Mouse (Mus musculus): ENCODE data around the gene Mbl2. TPM values are rescaled to one million over a fixed set of nuclear protein-coding genes. Genes with fewer than 3 reads are reported as not detected.
"Not testable (repeated sequence)": the region's sequence is repeated elsewhere in the genome, so short reads cannot be mapped to it uniquely, and the experiment has no call there.

Mbl2 gene
- total and polyA plus RNA-seq, 3 experiments = not detected

GRCm38 (mm10) chr19:30205874-30206273, 26.9 kb upstream of the Mbl2 start:
- TF ChIP-seq GATA1 (IDR thresholded peaks at IDR 0.05; ENCODE audit: borderline replicate concordance, low read length) (no peak), TAL1 (conservative IDR thresholded peaks at IDR 0.05; ENCODE audit: low read depth, low read length) (no peak), CTCF (IDR thresholded peaks at IDR 0.05; ENCODE audit: low read depth, low read length) (no peak), POLR2AphosphoS5 (IDR thresholded peaks at IDR 0.05; ENCODE audit: insufficient replicate concordance, low read depth, low read length) (no peak), GATA2 (IDR thresholded peaks at IDR 0.05; ENCODE audit: borderline replicate concordance, low read depth, low read length) (no peak)
- no peaks in the 10 kb centered on the region for H3K4me1 ChIP-seq (ENCODE audit: insufficient read depth, low read depth, low read length)
- H3K27me3 ChIP-seq (ENCODE audit: insufficient read depth, low read length) = peaks cover 7% of the 10 kb centered on the region
- H3K4me3 ChIP-seq (ENCODE audit: low read depth, low read length) = no peak overlapping the region
- ATAC-seq (ENCODE audit: extremely low read depth, insufficient number of reproducible peaks, low FRiP score, poor library complexity, severe bottlenecking) (no peak), DNase-seq (ENCODE audit: low spot score) (no peak)
- H3K36me3 ChIP-seq (replicated peaks) = no peaks in the 10 kb centered on the region
- H3K9me3 ChIP-seq (replicated peaks) = no peaks in the 10 kb centered on the region

DNA sequence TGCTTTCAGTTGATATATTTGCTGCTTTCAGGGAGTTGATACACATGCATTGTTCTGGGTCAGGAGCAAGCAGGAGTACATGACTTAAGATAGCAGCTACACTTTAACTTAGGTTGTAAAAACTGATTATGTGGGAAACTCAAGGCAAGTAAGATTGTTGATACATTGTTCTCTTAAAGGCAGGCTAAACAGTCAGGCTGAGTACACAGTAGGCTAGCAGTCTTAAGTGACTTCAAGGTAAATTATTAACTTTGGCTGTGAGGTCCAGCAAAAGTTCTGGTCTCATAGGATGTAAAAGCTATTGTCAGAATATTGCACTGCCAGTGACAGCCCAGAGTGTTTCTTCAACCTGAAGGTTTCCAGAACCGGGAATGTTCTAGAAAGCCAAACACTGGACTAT, 25.8 kb upstream of the Mbl2 start:
- no peak for TF ChIP-seq CTCF (IDR thresholded peaks at IDR 0.05; ENCODE audit: low read depth, low read length)
- no peak for TF ChIP-seq TAL1 (conservative IDR thresholded peaks at IDR 0.05; ENCODE audit: low read depth, low read length)
- TF ChIP-seq GATA1 (IDR thresholded peaks at IDR 0.05; ENCODE audit: borderline replicate concordance, low read length) = no peak
- TF ChIP-seq GATA2 (IDR thresholded peaks at IDR 0.05; ENCODE audit: borderline replicate concordance, low read depth, low read length) = no peak
- H3K36me3 ChIP-seq (replicated peaks) = no peaks in the 10 kb centered on the region
- no peak overlapping the region for H3K4me3 ChIP-seq (ENCODE audit: low read depth, low read length)
- DNase-seq (ENCODE audit: low spot score) (no peak), ATAC-seq (ENCODE audit: extremely low read depth, insufficient number of reproducible peaks, low FRiP score, poor library complexity, severe bottlenecking) (no peak)
- no peaks in the 10 kb centered on the region for H3K9me3 ChIP-seq (replicated peaks)
- H3K4me1 ChIP-seq (ENCODE audit: insufficient read depth, low read depth, low read length) = no peaks in the 10 kb centered on the region
- H3K27me3 ChIP-seq (ENCODE audit: insufficient read depth, low read length) = peaks cover 6% of the 10 kb centered on the region

GRCm38 (mm10) chr19:30209006-30209405, 23.7 kb upstream of the Mbl2 start:
- not testable (repeated sequence) for H3K4me3 ChIP-seq (ENCODE audit: low read depth, low read length); H3K36me3 ChIP-seq (replicated peaks); H3K4me1 ChIP-seq (ENCODE audit: insufficient read depth, low read depth, low read length); ATAC-seq (ENCODE audit: extremely low read depth, insufficient number of reproducible peaks, low FRiP score, poor library complexity, severe bottlenecking); H3K27me3 ChIP-seq (ENCODE audit: insufficient read depth, low read length); DNase-seq (ENCODE audit: low spot score); H3K9me3 ChIP-seq (replicated peaks)

- no peaks in the 10 kb centered on the region for H3K4me1 ChIP-seq (ENCODE audit: insufficient read depth, low read depth, low read length)
- ATAC-seq (ENCODE audit: extremely low read depth, insufficient number of reproducible peaks, low FRiP score, poor library complexity, severe bottlenecking) = no peak
- DNase-seq (ENCODE audit: low spot score) = no peak
- no peaks in the 10 kb centered on the region for H3K36me3 ChIP-seq (replicated peaks)
- TF ChIP-seq CTCF (IDR thresholded peaks at IDR 0.05; ENCODE audit: low read depth, low read length) = no peak
- TF ChIP-seq GATA2 (IDR thresholded peaks at IDR 0.05; ENCODE audit: borderline replicate concordance, low read depth, low read length) = no peak
- no peak for TF ChIP-seq POLR2AphosphoS5 (IDR thresholded peaks at IDR 0.05; ENCODE audit: insufficient replicate concordance, low read depth, low read length)
- TF ChIP-seq GATA1 (IDR thresholded peaks at IDR 0.05; ENCODE audit: borderline replicate concordance, low read length) = no peak
- no peak for TF ChIP-seq TAL1 (conservative IDR thresholded peaks at IDR 0.05; ENCODE audit: low read depth, low read length)
- H3K4me3 ChIP-seq (ENCODE audit: low read depth, low read length) = no peak overlapping the region
- H3K9me3 ChIP-seq (replicated peaks) = no peaks in the 10 kb centered on the region
- no peaks in the 10 kb centered on the region for H3K27me3 ChIP-seq (ENCODE audit: insufficient read depth, low read length)
These were observed 18.7 kb upstream of the Mbl2 start for GRCm38 (mm10) chr19:30214026-30214425.

GRCm38 (mm10) chr19:30215736-30216135, 17.0 kb upstream of the Mbl2 start:
- not testable (repeated sequence) for H3K36me3 ChIP-seq (replicated peaks); H3K9me3 ChIP-seq (replicated peaks); H3K4me3 ChIP-seq (ENCODE audit: low read depth, low read length); DNase-seq (ENCODE audit: low spot score); ATAC-seq (ENCODE audit: extremely low read depth, insufficient number of reproducible peaks, low FRiP score, poor library complexity, severe bottlenecking); H3K4me1 ChIP-seq (ENCODE audit: insufficient read depth, low read depth, low read length); H3K27me3 ChIP-seq (ENCODE audit: insufficient read depth, low read length)

DNA sequence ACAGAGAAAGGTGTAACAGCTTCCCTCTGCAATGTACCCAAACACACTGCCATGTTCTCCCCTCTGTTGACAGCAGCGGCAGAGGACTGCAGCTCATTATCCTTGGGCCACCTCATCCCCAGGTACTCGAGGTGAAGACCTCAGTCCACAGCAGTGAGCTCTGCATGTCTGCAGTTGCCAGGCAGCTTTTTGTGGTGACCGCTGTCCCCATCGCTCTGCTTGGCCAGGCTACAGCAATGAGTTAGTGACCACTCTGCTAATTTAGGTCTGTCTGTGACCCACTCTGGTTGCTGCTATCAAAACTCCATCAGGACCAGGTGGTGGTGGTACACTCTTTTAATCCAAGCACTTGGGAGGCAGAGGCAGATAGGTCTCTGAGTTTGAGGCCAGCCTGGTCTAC, 16.6 kb upstream of the Mbl2 start:
- no peak for DNase-seq (ENCODE audit: low spot score)

DNA sequence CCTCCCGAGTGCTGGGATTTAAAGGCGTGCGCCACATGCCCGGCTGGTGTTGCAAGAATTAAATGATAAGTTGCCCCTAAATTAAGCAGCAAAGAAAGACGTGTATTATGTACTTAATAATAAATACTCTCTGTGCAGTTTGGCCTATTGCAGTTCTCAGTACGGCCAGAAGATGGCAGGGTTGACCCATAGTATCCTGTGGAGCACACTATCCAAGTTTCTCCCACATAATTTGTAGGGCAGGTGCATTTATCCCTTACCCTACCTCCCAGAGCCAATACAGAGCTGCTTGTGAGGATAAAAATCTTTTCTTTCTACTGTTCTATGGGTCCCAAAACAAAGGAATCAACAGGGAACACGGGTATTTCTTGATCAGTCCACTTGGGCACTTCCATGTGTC, 15.4 kb upstream of the Mbl2 start:
- Histone ChIP-seq H3K36me3 (replicated peaks) (no peaks in the 10 kb centered on the region), H3K4me3 (ENCODE audit: low read depth, low read length) (no peak overlapping the region), H3K27me3 (ENCODE audit: insufficient read depth, low read length) (no peaks in the 10 kb centered on the region), H3K4me1 (ENCODE audit: insufficient read depth, low read depth, low read length) (peaks cover 2% of the 10 kb centered on the region; the same call in 1 of the 2 replicates), H3K9me3 (replicated peaks) (no peaks in the 10 kb centered on the region)
- ATAC-seq (ENCODE audit: extremely low read depth, insufficient number of reproducible peaks, low FRiP score, poor library complexity, severe bottlenecking) (no peak), DNase-seq (ENCODE audit: low spot score) (no peak)
- TF ChIP-seq TAL1 (conservative IDR thresholded peaks at IDR 0.05; ENCODE audit: low read depth, low read length) = no peak
- TF ChIP-seq GATA1 (IDR thresholded peaks at IDR 0.05; ENCODE audit: borderline replicate concordance, low read length) = no peak
- no peak for TF ChIP-seq POLR2AphosphoS5 (IDR thresholded peaks at IDR 0.05; ENCODE audit: insufficient replicate concordance, low read depth, low read length)
- no peak for TF ChIP-seq GATA2 (IDR thresholded peaks at IDR 0.05; ENCODE audit: borderline replicate concordance, low read depth, low read length)
- TF ChIP-seq CTCF (IDR thresholded peaks at IDR 0.05; ENCODE audit: low read depth, low read length) = peak; percentile 87

More for the DNA sequence above, 16.6 kb upstream of the Mbl2 start:
- no peaks in the 10 kb centered on the region for H3K27me3 ChIP-seq (ENCODE audit: insufficient read depth, low read length)
- no peaks in the 10 kb centered on the region for H3K36me3 ChIP-seq (replicated peaks)
- H3K4me1 ChIP-seq (ENCODE audit: insufficient read depth, low read depth, low read length) = no peaks in the 10 kb centered on the region
- H3K9me3 ChIP-seq (replicated peaks) = no peaks in the 10 kb centered on the region
- ATAC-seq (ENCODE audit: extremely low read depth, insufficient number of reproducible peaks, low FRiP score, poor library complexity, severe bottlenecking) = no peak
- TF ChIP-seq GATA2 (IDR thresholded peaks at IDR 0.05; ENCODE audit: borderline replicate concordance, low read depth, low read length) = no peak
- no peak for TF ChIP-seq GATA1 (IDR thresholded peaks at IDR 0.05; ENCODE audit: borderline replicate concordance, low read length)
- TF ChIP-seq TAL1 (conservative IDR thresholded peaks at IDR 0.05; ENCODE audit: low read depth, low read length) = no peak
- no peak for TF ChIP-seq CTCF (IDR thresholded peaks at IDR 0.05; ENCODE audit: low read depth, low read length)
- TF ChIP-seq POLR2AphosphoS5 (IDR thresholded peaks at IDR 0.05; ENCODE audit: insufficient replicate concordance, low read depth, low read length) = no peak
- no peak overlapping the region for H3K4me3 ChIP-seq (ENCODE audit: low read depth, low read length)

DNA sequence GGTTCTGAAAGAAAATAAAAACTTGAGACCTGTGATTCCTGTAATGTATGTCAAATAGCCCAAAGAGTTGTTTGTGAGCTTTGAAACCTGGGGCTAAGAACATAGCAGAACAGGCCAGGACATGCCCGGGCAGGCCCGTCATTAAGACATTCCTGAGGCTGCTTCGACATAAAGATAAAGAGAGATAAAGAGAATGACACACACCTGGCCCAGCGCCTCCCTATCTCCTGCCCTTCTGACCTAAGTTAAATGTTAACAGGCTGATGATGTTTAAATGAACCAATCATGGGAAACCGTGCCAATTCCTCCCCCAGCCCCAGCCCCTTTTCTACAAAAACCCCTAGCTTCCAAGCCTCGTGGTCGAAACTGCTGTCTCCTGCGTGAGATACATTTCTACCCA, 10.1 kb upstream of the Mbl2 start:
- not testable (repeated sequence) for H3K36me3 ChIP-seq (replicated peaks); ATAC-seq (ENCODE audit: extremely low read depth, insufficient number of reproducible peaks, low FRiP score, poor library complexity, severe bottlenecking); DNase-seq (ENCODE audit: low spot score); H3K9me3 ChIP-seq (replicated peaks); H3K4me3 ChIP-seq (ENCODE audit: low read depth, low read length); H3K27me3 ChIP-seq (ENCODE audit: insufficient read depth, low read length); H3K4me1 ChIP-seq (ENCODE audit: insufficient read depth, low read depth, low read length)

Measured in G1E (cell line).